Mouse (Mus musculus) layer of hippocampus, adult 2 months (tissue): ENCODE measurements at regions not wholly inside any gene's neighbourhood (a gene's known extent, or its start where the extent isn't known, plus 50 kb on each side); places are given as distances from the start of the nearest gene placed in this dataset.

Experiments
- DNase-seq, 2 experiments: peaks; one replicate each; pipeline ENCODE4 v3.0.0; 2022; ENCODE audit warnings: low spot score in 2 of 2
- H3K27ac ChIP-seq: fragments of 200-600 bp; 2 replicates; pipeline ENCODE4 v1.8.1; 2022
- H3K4me3 ChIP-seq: fragments of 200-600 bp; 2 replicates; pipeline ENCODE4 v1.8.1; 2022; ENCODE audit warnings: mild to moderate bottlenecking
- CTCF ChIP-seq: fragments of 200-600 bp; conservative IDR thresholded peaks from 2 replicates; pipeline ENCODE4 v1.8.1; 2022; ENCODE audit warnings: antibody characterized with exemption, mild to moderate bottlenecking, moderate library complexity

- no peak for TF ChIP-seq CTCF
- DNase-seq: no peak
- H3K27ac ChIP-seq: no peak overlapping the region
- no peak overlapping the region for H3K4me3 ChIP-seq
Measured at GRCm38 (mm10) chr6:110120406-110120805, 525.0 kb upstream of the Grm7 start.

GRCm38 (mm10) chr6:110132271-110132670 lies 513.1 kb upstream of the Grm7 start:
- no peak overlapping the region for H3K4me3 ChIP-seq
- DNase-seq: no peak
- no peak overlapping the region for H3K27ac ChIP-seq
- TF ChIP-seq CTCF: no peak

GRCm38 (mm10) chr6:110133587-110133986 lies 511.8 kb upstream of the Grm7 start:
- H3K27ac ChIP-seq: no peak overlapping the region
- DNase-seq: no peak
- no peak overlapping the region for H3K4me3 ChIP-seq
- TF ChIP-seq CTCF: no peak

GRCm38 (mm10) chr6:110137043-110137650 lies 508.2 kb upstream of the Grm7 start:
- no peak for TF ChIP-seq CTCF

GRCm38 (mm10) chr6:110139396-110139795 lies 506.0 kb upstream of the Grm7 start:
- Histone ChIP-seq H3K27ac (no peak overlapping the region), H3K4me3 (no peak overlapping the region)
- DNase-seq: no peak
- no peak for TF ChIP-seq CTCF

More at GRCm38 (mm10) chr6:110137043-110137650, 508.2 kb upstream of the Grm7 start:
- DNase-seq: peak; percentile 17 to 73
- peak overlapping the region; percentile 46; the same call in 1 of the 2 replicates for H3K27ac ChIP-seq
- no peak overlapping the region for H3K4me3 ChIP-seq

GRCm38 (mm10) chr6:110168539-110168938 lies 476.8 kb upstream of the Grm7 start:
- Histone ChIP-seq H3K4me3 (no peak overlapping the region), H3K27ac (no peak overlapping the region)
- DNase-seq: no peak
- TF ChIP-seq CTCF: no peak

- DNase-seq: peak; percentile 25 to 55
- peak; percentile 14; the same call in 1 of the 2 replicates for TF ChIP-seq CTCF
- no peak overlapping the region for H3K4me3 ChIP-seq
- H3K27ac ChIP-seq: no peak overlapping the region
Measured at GRCm38 (mm10) chr6:110205973-110206372, 439.4 kb upstream of the Grm7 start.

GRCm38 (mm10) chr6:110208822-110209221 lies 436.6 kb upstream of the Grm7 start:
- no peak overlapping the region for H3K4me3 ChIP-seq
- TF ChIP-seq CTCF: no peak
- H3K27ac ChIP-seq: no peak overlapping the region
- no peak for DNase-seq

GRCm38 (mm10) chr6:110247490-110247889 lies 397.9 kb upstream of the Grm7 start:
- H3K4me3 ChIP-seq: no peak overlapping the region
- TF ChIP-seq CTCF: no peak
- H3K27ac ChIP-seq: no peak overlapping the region
- DNase-seq: no peak

GRCm38 (mm10) chr6:110296549-110296948 lies 348.8 kb upstream of the Grm7 start:
- no peak for TF ChIP-seq CTCF
- Histone ChIP-seq H3K27ac (no peak overlapping the region), H3K4me3 (no peak overlapping the region)
- DNase-seq: no peak
